Mouse (Mus musculus): ENCODE measurements at regions not wholly inside any gene's neighbourhood (a gene's known extent, or its start where the extent isn't known, plus 50 kb on each side); places are given as distances from the start of the nearest gene placed in this dataset.

- TF ChIP-seq CTCF (IDR thresholded peaks at IDR 0.05) = no peak
- TF ChIP-seq POLR2A (IDR thresholded peaks at IDR 0.05; ENCODE audit: insufficient read depth, low read depth, low read length) = no peak
Observed at GRCm38 (mm10) chr2:166340196-166340595, 184.7 kb upstream of the Sulf2 start.

All from heart, adult 2 months (tissue).